Mouse (Mus musculus) lung, adult 2 months (tissue): ENCODE data around the gene Ppfia2. TPM values are rescaled to one million over a fixed set of nuclear protein-coding genes. Genes with fewer than 3 reads are reported as not detected.

Source experiments
- DNase-seq: peaks from one replicate; pipeline ENCODE4 v3.0.0; 2022
- H3K4me1 ChIP-seq: fragments of 200-500 bp; 2 replicates; pipeline ENCODE4 v1.6.1; 2011; ENCODE audit warnings: low read length; ENCODE audit not compliant: control insufficient read depth, insufficient read depth
- H3K4me3 ChIP-seq: fragments of 200-500 bp; replicated peaks from 2 replicates; pipeline ENCODE3; 2011; ENCODE audit warnings: low read depth, mild to moderate bottlenecking, control low read depth, low read length; ENCODE audit errors: extremely low read depth
- CTCF ChIP-seq: fragments of 200-500 bp; IDR thresholded peaks from 2 replicates; pipeline ENCODE4 v1.5.1; 2011; ENCODE audit warnings: mild to moderate bottlenecking, low read length, control low read depth; ENCODE audit not compliant: insufficient read depth
- POLR2A ChIP-seq: fragments of 200-500 bp; IDR thresholded peaks from 2 replicates; pipeline ENCODE4 v1.6.1; 2011; ENCODE audit warnings: low read depth, mild to moderate bottlenecking, control low read depth, low read length, borderline replicate concordance; ENCODE audit errors: extremely low read depth
- WGBS: fragments of 180-500 bp; shearing (Covaris S2); methylation state at CpG from one replicate; pipeline ENCODE4 v1.1.7; 2018; 5-methylcytosine and 5-hydroxymethylcytosine counted together
- polyA plus RNA-seq: library from polyadenylated mRNA; depleted of rRNA; stranded (reverse); fragments of >200 nt; gene quantifications from 2 replicates; pipeline ENCODE4 v1.2.3, GENCODE M21; 2012; rRNA removed

Ppfia2 gene
- polyA plus RNA-seq: 0.05 and 0.14 TPM in 2 replicates

DNA sequence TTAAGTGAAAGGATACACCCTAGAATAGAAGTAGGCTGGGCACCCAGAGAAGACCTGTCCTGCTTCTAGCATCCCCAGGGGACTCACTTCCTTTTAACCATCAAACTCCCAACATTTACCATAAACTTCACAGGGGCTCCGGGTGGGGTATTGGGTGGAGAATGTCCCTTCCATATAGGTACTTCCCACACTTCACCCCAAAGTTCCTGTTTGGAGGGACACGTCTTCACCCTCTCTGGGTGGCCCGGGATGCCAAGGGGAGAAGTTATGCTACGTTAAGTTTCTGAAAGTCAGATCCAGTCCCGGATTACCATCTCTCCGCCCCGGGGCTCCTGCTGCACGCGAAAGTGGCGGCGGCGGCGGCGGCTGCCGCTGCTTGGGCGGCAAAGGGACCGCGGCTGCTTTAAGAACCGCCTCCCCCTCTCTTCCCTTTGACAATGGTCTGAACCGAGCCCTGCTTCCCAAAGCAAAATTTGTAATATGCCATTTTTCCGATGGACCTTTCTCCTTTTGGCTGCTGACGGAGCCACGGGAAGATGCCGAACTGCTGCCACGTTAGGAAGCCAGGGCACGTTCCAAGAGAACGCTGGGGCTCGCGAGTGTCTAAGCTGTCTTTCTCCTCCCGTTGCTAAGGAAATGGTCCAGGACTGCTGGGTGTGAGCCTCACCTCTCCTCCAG, at the start of gene Ppfia2:
Gene Ppfia2, plus strand, starts transcription at position 485 of the 678 bp plus-strand sequence.
- Histone ChIP-seq H3K4me1 (0 out of 2 replicates have a peak, but pooled peaks cover 2% of the 10 kb centered on the region), H3K4me3 (peak within 1 kb of the TSS; percentile 48)
- TF ChIP-seq CTCF (no peak), POLR2A (no peak)
- WGBS: 1% methylated on average over 30 of the region's 30 CpGs
- DNase-seq: peak; percentile 3

DNA sequence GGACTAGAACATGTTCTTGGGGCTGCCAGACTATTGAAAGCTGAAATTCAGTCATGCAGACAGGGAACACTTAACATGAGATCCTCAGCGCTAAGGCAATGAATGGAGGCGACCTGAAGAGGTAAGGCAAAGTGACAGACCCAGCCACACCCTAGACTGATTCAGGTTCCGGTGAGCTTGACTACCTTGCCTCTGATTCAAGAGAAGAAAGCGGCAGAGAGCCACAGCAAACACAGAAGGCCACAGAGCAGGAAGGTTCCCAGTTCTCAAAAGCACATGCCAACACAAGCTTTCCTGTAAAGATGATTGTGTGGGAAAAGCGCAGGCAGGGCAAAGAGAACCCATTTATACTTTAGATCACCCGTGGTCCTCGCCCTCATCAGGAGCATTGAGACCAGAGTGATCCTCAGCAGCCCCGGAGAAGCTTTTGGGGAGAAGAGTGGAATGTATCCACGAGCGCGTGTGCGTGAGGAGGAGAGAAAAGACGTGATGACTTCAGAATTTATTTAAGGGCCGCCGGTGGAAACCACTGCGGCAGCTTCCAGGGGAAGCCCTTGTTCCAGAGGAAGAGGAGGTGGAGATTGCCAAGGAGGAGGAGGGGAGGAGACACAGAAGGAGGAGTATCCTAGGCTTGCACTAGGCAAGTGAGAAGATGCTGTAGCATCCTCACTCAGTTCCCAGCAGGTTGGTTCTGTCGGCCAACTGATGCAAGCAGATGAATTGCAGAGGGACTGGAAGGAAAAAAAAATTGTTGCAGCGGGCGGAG, 1.0 kb upstream of the Ppfia2 start:
- TF ChIP-seq POLR2A: no peak
- TF ChIP-seq CTCF: no peak
- Histone ChIP-seq H3K4me1 (0 out of 2 replicates have a peak, but pooled peaks cover 2% of the 10 kb centered on the region), H3K4me3 (no peak overlapping the region)
- 4% methylated on average over 19 of the region's 19 CpGs for WGBS
- DNase-seq: no peak

GRCm38 (mm10) chr10:106470533-106471205, 530 bp downstream of the Ppfia2 start:
- no peak for DNase-seq
- TF ChIP-seq POLR2A (no peak), CTCF (no peak)
- 13% methylated on average over 18 of the region's 18 CpGs for WGBS
- H3K4me1 ChIP-seq: 0 out of 2 replicates have a peak, but pooled peaks cover 2% of the 10 kb centered on the region
- H3K4me3 ChIP-seq: peak overlapping the region; percentile 48

GRCm38 (mm10) chr10:106509281-106510165, 39.4 kb downstream of the Ppfia2 start:
- Histone ChIP-seq H3K4me3 (no peak overlapping the region), H3K4me1 (no peaks in the 10 kb centered on the region)
- TF ChIP-seq CTCF: no peak
- TF ChIP-seq POLR2A: no peak
- WGBS: 73% methylated on average over 6 of the region's 6 CpGs
- DNase-seq: no peak

DNA sequence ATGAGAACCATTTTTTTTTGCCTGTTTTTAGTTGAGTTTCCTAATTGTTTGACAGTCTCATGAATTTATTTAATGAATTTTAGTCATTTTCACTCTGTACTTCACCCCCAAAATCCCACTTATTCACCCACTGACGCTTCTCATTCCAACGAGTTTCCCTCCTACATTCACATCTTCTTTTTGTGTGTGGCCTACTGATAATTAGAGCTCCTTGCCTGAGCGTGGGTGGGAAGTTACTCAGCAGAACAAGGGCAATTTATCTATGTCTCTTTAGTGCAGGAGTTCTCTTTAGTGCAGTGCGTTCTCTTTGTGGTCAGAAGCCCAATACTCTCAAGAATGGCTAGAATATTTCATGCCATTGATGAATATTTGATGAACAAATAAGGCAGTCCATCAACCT, 95.9 kb downstream of the Ppfia2 start:
- WGBS: 56% methylated on average over 4 of the region's 4 CpGs
- no peak for DNase-seq
- TF ChIP-seq CTCF (no peak), POLR2A (no peak)
- Histone ChIP-seq H3K4me3 (no peak overlapping the region), H3K4me1 (no peaks in the 10 kb centered on the region)

DNA sequence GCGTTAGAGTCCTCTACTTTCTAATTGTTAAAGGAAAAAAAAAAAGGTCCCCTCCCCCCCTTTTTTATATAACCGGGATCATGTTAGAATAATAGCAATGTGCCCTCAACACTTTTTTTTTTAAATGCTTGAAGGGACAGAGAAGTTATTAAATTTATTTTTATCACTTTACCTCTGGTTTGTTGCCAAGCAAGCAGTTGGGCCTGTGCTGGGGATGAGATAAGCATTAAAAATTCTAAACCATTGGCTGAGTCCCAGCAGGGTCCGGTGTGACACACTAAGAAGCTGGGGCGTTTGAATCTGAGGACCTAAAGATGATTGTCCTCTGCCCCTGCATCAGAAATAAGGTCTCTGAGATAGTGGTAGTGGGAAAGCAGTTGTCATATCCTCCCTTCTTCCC, 114.9 kb downstream of the Ppfia2 start:
- no peak for DNase-seq
- Histone ChIP-seq H3K4me1 (no peaks in the 10 kb centered on the region), H3K4me3 (no peak overlapping the region)
- TF ChIP-seq POLR2A: no peak
- TF ChIP-seq CTCF: no peak
- 61% methylated on average over 4 of the region's 4 CpGs for WGBS

- WGBS: 3% methylated on average over 4 of the region's 4 CpGs
- DNase-seq: no peak
These were observed 115.4 kb downstream of the Ppfia2 start for GRCm38 (mm10) chr10:106585476-106586080.

GRCm38 (mm10) chr10:106587817-106588216, 117.7 kb downstream of the Ppfia2 start:
- no peak for DNase-seq
- WGBS: 74% methylated on average over 5 of the region's 5 CpGs
- no peak overlapping the region for H3K4me3 ChIP-seq
- TF ChIP-seq CTCF (no peak), POLR2A (no peak)
- H3K4me1 ChIP-seq: no peaks in the 10 kb centered on the region

More at GRCm38 (mm10) chr10:106585476-106586080, 115.4 kb downstream of the Ppfia2 start:
- TF ChIP-seq POLR2A: no peak
- peak; percentile 18; the same call in 1 of the 2 replicates for TF ChIP-seq CTCF
- H3K4me3 ChIP-seq: no peak overlapping the region
- H3K4me1 ChIP-seq: no peaks in the 10 kb centered on the region

- DNase-seq: no peak
- no peak overlapping the region for H3K4me3 ChIP-seq
- TF ChIP-seq CTCF (no peak), POLR2A (no peak)
- H3K4me1 ChIP-seq: no peaks in the 10 kb centered on the region
- WGBS: 70% methylated on average over 1 of the region's 1 CpGs
These were observed 120.8 kb downstream of the Ppfia2 start for GRCm38 (mm10) chr10:106590944-106591343.
